Mouse (Mus musculus) spleen, adult 2 months (tissue): Measurements from ENCODE around the gene Themis3.

Experiments
- CTCF ChIP-seq: fragments of 200-500 bp; IDR thresholded peaks from 2 replicates; pipeline ENCODE4 v1.5.1; 2011; ENCODE audit warnings: mild to moderate bottlenecking, inconsistent platforms; ENCODE audit not compliant: insufficient read depth, insufficient read length, insufficient replicate concordance; ENCODE audit errors: extremely low read depth
- POLR2A ChIP-seq: fragments of 200-500 bp; IDR thresholded peaks from 2 replicates; pipeline ENCODE4 v1.6.1; 2011; ENCODE audit warnings: low read depth, low read length, inconsistent platforms

DNA sequence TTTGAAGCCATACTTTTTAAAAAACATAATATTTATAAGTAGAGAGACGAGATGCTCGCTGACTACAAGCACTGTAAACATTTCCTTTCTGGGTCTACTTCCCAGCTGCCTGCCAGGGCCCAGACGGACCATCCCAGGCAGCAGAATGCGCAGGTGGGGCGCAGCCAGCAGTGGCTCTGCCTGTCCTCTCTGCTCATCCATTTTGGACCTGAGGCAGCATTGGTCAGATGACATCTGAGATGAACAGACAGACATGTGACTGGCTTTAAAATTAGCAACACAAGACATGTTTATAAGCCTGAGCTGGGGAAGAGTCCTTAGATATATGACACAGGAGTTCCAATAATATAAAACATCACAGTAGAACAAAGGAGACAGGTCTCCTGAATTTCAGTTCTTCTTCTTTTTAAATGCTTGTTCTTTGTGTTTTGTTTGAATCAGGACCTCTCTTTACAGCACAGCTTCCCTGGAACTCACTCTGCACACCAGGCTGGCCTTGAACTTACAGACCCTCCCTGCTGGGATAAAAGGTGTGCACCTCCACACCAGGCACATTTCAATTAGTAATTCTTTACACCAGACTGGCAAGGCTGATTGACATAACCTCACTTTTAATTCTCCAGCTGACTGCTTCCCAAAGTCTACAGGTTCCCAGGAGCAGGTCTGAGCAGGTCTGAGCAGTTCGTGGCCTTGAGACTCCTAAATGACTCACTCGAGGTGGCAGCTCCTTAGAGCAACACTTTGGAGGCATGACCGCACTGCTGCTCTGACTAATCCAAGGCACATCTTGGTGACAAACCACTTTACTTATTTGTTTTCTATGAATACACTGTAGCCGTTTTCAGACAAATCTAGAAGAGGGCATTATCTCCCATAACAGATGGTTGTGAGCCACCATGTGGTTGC lies 87.1 kb downstream of the Themis3 start:
- TF ChIP-seq CTCF (no peak), POLR2A (no peak)
